Mouse (Mus musculus): ENCODE data around the gene Atp11c.
A peak's percentile ranks its signal among the peaks of the same experiment; 100 is the strongest.

Gene Atp11c

GRCm38 (mm10) chrX:60592598-60592997 is at the start of gene Atp11c:
Gene Atp11c, minus strand, starts transcription at chrX:60592698.
- no peak for DNase-seq

GRCm38 (mm10) chrX:60609202-60609601 is 16.7 kb upstream of the Atp11c start:
- DNase-seq = no peak

- DNase-seq = no peak
These were observed 22.0 kb downstream of the Atp11c start for GRCm38 (mm10) chrX:60570539-60570938.

- DNase-seq = no peak
These were observed 23.5 kb downstream of the Atp11c start for GRCm38 (mm10) chrX:60569047-60569446.

GRCm38 (mm10) chrX:60555242-60555641 is 37.3 kb downstream of the Atp11c start:
- DNase-seq = no peak

- peak; percentile 9 for DNase-seq
These were observed 44.8 kb downstream of the Atp11c start for GRCm38 (mm10) chrX:60547444-60548304.

GRCm38 (mm10) chrX:60547098-60547443 is 45.4 kb downstream of the Atp11c start:
- no peak for DNase-seq

- DNase-seq = no peak
These were observed 46.6 kb downstream of the Atp11c start for GRCm38 (mm10) chrX:60545906-60546305.

GRCm38 (mm10) chrX:60545444-60545843 is 47.1 kb downstream of the Atp11c start:
- no peak for DNase-seq

- no peak for DNase-seq
These were observed 48.4 kb downstream of the Atp11c start for GRCm38 (mm10) chrX:60544098-60544497.

GRCm38 (mm10) chrX:60542901-60543300 is 49.6 kb downstream of the Atp11c start:
- DNase-seq = no peak

GRCm38 (mm10) chrX:60539149-60539548 is 53.3 kb downstream of the Atp11c start, which contains the start of gene Gm7073:
Gene Gm7073, minus strand, starts transcription at chrX:60539249.
- DNase-seq = no peak

GRCm38 (mm10) chrX:60503995-60504394 is 88.5 kb downstream of the Atp11c start:
- DNase-seq = no peak

- no peak for DNase-seq
These were observed 94.7 kb downstream of the Atp11c start for GRCm38 (mm10) chrX:60497750-60498149.

GRCm38 (mm10) chrX:60495308-60495707 is 97.2 kb downstream of the Atp11c start:
- DNase-seq = no peak

- peak; percentile 1 for DNase-seq
These were observed 128.7 kb downstream of the Atp11c start for GRCm38 (mm10) chrX:60463786-60464185.

GRCm38 (mm10) chrX:60414563-60415111 is 177.9 kb downstream of the Atp11c start:
- DNase-seq = no peak

GRCm38 (mm10) chrX:60405681-60406080 is 186.8 kb downstream of the Atp11c start:
- no peak for DNase-seq

GRCm38 (mm10) chrX:60404668-60405044 is 187.8 kb downstream of the Atp11c start:
- peak; percentile 84 for DNase-seq

GRCm38 (mm10) chrX:60403764-60404667 is 188.5 kb downstream of the Atp11c start:
- DNase-seq = peak; percentile 68

GRCm38 (mm10) chrX:60403062-60403763 is 189.3 kb downstream of the Atp11c start:
- DNase-seq = peak; percentile 0

- DNase-seq = no peak
These were observed 198.2 kb downstream of the Atp11c start for GRCm38 (mm10) chrX:60394292-60394691.

- no peak for DNase-seq
These were observed 205.6 kb downstream of the Atp11c start for GRCm38 (mm10) chrX:60386852-60387251.

Measured in lung, postnatal 14 days (tissue).